Mouse (Mus musculus) right cerebral cortex, postnatal 14 days (tissue): ENCODE data around the gene Pygb.

ENCODE experiments used
- DNase-seq: peaks from one replicate; pipeline ENCODE4 v3.0.0; 2022

Pygb gene

DNA sequence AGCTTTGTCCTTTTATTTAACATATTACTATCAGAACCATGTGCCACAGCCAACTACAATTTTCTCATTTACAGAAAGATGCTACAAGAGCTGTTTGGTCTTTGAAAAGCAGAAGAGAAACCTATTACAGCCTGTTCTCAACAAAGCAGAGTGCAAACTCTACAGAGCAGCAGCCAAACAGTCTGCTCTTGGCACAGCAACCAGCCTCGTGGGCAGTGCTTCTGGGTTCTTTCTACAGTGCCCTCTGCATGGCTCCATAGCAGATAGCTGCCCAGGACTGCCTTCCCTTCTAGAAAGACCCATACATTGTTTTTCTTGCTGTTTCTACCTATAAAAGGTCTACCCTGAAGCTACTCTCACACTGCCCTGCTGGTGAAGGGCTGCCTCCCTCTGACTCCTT is 58.3 kb downstream of the Pygb start:
- DNase-seq = no peak

DNA sequence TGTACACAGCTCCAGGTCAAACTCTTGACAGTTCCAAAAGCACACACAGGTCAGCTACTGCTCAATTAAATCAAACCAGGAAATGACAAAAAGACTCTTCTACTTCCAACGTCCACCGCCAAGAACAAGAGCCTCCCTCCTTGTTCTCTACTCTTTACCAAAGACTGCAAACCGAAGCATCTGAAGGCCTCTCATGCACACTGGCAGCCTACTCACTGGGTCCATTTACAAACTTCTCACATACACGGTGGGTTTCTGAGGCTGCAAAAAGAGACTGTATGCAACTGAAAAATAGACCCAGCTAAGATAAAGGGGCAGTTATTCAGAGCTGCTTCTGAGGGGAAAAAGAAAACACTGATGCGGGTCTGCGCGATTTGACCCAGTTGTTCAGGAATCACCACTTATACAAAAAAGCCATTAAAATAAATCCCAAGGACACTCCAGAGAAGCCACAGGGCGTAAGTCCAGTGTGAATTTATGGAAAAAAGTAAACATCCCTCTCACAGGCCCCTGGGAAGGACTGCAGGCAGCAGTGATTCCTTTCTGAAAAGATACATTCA is 61.0 kb downstream of the Pygb start:
- no peak for DNase-seq

DNA sequence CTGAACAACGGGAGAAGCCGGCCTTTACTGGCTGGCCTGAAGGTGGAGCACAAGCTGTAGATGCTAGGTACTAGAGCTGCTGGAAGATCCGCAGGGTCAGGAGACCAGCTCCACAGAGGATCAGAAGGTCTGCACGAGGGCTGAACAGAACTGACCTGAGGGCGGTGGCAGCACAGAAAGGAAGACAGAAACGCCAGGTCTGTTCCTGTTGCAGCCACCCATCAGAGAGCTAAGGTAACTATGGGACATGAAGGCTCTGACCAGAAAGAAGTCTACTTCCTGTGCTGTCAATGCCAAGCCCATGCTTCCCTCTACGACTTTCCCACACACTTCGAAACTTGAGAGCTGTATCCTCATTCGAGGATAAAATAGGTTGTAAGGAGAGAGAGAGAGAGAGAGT is 64.7 kb downstream of the Pygb start:
- DNase-seq = no peak

DNA sequence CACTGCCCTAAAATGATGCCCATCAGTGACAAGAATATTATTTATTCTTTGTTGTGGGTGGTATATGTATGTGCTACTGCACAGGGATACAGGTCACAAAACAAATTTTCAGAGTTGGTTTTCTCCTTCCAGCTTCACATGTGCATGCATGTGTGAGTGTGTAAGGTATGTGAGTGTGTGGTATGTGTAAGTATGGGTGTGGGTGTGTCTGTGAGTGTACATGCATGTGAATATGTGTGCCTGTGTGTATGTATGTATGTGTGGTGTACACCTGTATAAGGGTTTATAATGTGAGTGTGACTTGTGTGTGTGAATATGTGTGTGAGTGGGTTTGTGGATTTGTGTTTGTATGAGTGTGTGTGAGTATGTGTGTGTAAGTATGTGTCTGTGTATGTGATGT is 68.7 kb downstream of the Pygb start:
- no peak for DNase-seq

DNA sequence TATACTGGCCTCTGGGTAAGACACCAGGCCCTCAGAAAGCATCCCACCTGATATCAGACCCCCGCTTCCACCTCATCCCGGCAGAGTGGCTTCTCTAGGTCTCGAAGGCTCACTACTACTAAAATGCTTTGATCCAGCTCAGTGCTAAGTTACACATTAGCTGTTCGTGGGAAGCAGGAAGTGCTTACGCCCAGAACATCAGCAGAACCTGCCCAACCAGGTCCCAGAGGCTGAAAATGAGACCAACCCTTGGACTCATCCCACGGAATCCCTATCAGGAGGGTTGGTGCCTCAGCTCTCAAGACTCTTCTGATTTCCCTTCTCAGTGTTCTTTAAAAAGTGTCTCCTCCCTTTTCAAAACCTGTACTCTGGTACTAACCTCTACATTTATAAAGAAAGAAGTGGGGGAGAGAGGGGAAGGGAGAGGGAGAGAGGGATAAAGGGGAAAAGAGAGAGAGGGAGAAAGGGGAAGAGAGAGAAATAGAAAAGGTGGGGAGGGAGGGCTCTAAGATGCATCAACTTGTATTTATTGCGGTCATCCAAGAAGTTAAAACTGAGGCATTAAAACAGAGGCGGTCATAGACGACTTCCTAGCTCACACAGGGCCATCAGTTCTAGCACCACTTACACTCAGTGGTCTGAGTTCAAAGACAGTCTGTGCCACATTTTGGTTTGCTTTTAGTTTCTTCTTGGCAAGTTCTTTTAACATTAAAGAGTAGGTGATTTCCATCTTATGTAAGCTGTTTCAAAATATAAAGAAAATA is 72.4 kb downstream of the Pygb start:
- DNase-seq = no peak

DNA sequence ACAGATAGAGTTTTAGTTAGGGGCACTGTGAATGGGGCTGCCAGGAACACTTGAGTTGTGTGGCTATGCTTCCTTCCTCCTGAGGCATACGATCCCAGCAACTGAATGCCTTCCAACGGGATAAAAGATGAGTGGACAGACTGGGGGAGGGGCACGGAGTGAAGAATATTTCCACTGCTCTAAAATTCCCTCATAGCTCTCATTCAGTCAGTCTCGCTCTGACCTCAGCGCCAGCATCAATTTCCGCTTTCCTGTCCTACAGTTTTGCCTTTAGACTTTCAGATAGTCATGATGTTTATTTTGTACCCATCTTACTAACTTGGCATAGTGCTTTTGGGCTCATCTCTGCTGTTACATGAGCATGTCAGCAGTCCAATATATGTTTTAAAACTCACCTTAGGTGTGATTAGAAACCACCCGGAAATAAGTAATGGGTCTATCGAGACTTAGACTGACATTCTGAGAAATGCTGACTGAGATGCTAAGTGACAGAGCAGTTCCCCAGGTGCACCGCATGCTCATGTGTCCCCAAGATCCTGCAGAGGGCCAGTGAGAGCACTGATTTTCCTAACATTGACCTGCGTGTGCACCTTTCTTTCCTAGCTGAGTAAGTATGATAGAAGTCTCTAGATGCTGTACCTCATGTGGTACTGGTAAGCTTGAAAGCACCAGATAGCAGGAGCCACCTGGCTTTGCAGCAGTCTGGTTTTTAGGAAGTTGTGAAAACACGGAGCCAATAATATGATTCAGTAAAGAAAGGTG is 73.4 kb downstream of the Pygb start:
- no peak for DNase-seq

DNA sequence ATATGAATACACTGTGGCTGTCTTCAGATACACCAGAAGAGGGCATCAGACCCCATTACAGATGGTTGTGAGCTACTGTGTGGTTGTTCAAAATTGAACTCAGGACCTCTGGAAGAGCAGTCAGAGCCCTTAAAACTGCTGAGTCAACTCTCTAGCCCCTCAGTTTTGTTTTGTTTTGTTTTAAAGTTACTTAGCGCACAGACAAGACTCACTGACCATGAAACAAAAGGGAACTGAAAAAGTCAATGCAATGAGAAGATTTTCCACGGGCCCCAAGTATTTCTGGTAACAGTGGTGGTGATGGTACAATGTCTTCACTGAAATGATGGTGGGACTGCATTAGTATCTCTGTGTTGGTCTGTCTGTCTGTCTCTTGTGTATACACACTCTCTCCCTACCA is 74.6 kb downstream of the Pygb start:
- DNase-seq = no peak

DNA sequence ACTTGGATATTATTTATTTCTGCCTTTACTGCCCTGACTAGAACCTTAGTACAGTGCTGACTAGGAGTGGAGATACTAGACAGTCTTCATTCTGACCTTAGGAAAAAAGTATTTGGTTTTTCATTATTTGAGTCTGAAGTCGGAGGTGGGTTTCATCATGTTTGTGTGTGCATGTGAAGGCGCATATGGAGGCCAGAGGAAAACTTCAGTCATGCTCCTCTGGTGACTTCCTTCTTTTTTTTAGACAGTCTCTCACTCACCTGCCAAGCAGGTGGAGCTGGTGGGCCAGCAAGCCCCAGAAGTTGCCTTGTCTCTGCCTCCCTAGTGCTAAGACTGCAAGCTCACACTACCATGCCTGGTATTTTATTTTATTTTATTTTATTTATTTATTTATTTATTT is 80.5 kb downstream of the Pygb start:
- DNase-seq = no peak

DNA sequence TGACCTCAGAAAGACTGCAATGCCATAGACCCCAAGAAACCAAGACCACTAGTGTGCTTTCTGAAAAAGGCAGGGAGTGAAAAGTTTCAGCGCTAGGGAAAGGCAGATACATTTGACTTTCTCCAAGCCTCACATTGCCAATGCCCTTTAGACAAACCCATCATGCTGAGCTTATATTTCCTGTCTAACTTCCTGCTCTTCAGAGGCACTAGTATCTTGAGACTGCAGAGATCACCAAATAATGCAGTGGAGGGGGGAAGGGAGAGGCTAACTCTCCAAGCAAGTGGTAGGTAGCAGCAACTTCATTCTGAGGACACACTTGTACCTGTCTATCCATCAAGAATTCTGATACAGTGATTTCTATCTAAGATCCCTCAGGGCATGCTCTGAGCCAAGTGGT is 82.9 kb downstream of the Pygb start:
- DNase-seq = no peak

DNA sequence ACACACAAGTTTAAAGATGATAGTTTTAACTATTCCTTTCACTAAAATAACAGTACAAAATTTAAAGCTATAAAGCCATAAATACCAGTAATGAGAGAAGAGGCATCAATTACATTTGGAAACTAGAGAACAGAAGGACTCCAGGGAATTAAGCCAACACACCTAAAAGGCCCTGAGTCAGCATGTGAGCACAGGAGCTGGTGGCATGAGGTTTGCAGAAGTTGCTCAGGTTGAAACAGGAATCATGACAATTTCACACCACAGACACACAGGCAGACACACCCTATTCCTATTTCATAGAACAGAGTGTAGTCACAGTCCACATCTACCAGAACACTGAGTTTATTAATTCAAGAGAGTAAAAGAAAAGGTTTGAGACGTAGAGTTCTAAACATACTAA is 88.0 kb downstream of the Pygb start:
- no peak for DNase-seq

DNA sequence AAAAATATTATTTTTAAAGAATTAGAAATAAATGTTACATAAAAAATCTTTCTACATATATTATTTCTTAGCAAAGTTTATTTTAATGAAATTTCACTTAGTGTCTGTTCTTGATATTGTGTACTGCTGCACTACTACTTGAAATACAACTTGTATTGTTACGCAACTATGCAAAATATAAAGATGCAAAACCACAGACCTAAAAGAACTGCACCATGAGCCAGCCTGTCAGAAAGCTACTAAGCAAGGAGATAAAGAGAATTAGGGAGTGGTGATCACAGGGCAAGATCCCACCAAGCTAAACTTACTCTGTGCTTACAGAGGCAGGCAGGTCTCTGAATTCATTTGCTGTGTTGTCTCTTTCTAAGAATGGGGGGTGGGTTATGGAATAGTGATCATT is 88.7 kb downstream of the Pygb start:
- DNase-seq = no peak

DNA sequence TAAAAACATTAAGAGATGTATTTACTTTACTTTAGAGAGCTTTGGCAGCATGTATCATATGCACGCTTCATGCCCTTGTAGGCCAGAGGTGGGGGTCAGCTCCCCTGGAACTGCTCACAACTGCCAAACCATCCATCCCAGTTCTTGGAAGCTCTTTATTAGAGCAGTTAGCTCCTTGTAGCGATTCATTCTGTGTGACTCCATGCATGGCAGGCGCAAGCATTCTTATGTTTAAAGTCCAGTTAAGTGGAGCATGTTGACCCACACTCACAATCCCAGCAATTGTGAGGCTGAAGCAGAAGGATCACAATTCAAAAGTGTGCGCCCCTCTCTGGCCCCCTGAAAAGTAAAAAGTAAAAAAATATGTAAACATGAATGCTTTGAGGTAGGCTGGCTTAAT is 91.0 kb downstream of the Pygb start:
- DNase-seq = no peak
